Mouse (Mus musculus) yolk sac, embryonic 10.5 days (tissue): ENCODE measurements around the gene Zfand6.

Source experiments
- DNase-seq: peaks from one replicate; pipeline ENCODE4 v3.0.0-alpha.2; 2017; ENCODE audit warnings: low spot score

The Zfand6 gene

DNA sequence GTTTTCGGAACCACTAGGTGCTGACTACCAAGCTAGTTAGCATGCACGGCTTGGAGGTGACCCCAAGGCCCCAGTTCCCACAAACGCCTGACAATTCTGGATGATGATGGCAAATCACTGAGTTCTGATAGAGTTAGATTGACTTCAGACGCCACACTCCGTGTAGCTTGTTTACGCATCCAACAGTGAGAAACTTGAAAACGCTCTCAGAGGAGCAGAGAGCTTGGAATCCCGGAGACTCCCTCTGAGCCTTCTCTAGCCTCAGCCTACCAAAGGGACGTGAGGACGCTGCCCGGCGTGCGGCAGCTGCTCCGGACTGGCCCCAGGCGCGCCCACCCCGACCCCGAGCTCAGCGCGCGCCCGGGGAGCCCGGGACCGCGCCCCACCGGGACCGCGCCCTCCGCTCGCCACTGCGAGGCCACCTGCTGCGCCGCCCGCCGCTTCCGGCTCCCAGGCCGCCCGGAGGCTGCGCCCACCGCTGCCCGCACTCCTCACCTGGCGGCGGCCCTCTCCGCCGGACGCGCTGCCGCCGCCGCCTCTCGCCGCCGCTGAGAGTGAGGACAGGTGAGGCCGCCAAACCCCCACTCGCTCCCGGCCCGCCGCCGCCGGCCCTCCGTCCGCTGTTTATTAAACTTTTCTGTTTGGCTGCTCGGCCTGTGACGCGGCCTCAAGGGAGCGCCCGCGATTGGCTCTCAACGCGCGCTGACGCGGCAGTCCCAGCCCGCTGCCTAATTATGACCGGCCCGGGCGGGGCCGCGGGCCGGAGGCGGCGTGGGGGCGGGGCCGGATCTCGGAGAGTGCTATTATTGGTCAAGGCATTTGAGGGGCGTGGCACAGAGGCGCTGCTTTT lies at the start of gene Zfand6:
Gene Zfand6, minus strand, starts transcription at position 709 of the 850 bp plus-strand sequence.
- peak; percentile 98 for DNase-seq

DNA sequence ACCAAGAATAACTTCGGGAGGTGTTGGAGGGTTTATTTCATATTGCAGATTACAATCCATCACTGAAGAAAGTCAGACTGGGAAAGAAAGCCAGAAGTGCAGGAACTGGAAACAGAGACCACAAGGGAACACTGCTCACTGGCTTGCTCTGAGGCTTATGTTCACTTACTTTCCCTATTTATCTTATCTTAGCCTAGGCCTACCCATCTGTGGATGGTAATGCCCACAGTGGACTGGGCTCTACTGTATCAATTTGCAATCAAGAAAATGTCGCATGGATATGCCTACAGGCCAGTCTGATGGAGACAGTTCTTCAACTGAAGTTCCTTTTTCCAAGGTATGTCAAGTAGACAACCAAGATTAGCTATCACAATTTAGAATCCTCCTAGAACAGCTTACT lies 47.0 kb upstream of the Zfand6 start:
- DNase-seq = no peak

DNA sequence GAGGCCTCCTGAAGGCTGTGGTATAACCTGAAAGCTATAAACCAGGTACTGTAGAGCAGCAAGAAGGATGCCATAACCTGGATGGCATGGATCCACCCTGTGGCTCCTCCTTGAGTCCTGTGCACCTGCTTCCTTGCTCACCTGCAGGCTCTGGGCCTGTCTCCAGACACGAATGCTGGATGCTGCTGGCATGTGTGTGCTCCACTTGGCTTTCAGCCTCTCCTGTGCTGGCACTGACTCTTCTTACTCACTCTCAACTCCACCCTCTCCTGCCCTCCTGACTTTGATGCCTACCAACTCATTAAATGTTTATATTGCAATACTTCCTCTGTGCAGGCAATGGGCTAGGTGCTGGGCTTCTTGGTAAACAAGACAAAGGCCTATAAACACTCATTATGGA lies 43.3 kb upstream of the Zfand6 start:
- no peak for DNase-seq

DNA sequence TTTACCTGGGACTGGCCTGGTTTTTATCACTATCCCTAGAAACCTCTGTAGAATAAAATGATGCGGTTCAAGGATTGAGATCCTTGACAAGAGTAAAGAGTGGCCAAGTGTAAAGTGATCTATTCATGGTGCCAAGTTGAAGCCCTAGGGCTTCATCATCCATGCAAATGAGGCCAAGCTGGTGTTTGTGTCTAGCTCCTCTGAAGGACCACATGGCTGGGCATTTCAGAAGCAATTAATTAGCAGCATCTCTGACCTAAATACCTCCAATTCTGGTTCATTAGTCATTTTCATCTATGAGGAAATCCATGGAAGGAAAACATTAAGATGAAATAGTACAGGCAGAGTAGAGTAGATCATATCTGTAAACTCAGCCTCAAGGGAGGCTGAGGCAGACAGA lies 42.3 kb upstream of the Zfand6 start:
- DNase-seq = no peak

DNA sequence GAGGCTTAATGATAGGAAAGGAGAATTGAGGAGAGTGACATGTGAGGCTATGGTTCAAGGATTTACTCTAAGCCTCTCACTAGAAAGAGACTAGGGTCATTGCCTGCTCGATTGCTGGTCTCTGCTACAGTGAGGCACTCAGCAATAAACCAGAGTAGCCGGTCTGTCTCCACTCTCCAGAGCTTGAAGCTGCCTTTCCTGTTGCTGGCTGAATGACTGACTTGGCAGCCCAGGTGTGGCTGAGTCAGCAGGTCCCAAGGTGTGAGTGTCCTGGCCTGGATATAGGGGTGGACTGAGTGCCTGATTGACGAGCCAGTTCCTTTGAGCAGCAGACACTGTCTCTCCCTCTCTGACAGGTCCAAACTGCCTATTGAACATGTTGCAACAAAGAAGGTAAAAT lies 41.3 kb upstream of the Zfand6 start:
- no peak for DNase-seq

DNA sequence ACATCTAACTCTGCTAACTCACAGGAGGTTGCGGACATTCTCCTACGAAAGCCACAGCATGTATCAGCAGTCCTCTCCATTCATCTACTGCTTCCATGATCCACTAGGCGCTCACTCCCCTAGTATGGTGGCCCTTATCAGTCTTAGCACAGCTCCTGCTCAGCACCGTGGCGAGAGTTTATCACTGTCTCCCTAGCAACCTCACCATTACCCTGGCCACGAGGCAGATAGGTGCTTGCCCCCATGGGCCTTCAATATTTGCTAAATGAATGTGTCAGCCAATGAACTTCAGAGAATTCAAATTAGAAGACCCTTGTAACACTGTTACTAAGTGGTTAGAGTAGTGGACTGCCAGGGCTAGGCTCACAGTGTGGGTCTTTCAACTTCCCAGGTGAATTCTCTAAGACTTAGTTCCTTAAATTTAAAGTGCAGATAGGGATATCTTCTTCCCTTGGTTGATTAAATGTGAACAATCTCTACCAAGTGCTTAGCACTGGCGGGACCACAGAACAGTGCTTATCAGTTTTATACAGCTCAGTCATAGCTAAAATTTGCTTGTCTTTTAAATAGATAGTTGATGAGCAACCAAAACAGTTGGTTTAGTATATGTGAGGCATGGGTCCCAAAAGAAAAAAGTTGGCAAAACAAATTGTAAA lies 33.2 kb upstream of the Zfand6 start:
- DNase-seq = peak; percentile 56

DNA sequence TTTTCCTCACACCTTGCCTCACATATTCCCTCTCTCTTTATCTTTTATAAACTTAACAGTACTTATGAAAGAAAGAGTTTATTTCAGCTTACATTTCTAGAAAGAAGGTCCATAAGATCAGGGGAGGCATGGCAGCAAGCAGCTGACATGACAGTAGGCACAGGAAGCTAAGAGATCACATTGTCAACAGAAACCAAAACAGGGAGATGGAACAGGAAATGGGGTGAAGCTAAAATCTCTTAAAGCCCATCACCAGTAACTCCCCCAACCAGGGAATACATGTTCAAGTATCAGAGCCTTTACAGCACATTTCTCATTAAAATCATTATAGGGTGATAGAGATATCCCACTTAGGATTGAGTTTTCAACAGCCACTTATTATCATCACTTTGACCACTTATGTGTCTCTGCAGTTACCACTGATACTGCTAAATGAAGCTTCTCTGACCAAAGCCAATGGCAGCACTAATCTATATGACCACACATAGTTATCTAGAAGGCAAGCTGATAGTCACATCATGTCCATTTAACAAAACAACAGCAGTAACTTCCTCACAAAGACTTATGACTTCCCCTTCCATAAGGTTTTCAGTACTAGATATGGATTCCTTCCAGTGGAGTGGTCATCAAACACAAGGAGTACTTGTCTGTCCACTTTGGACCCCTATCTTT lies 20.7 kb upstream of the Zfand6 start:
- DNase-seq = no peak

DNA sequence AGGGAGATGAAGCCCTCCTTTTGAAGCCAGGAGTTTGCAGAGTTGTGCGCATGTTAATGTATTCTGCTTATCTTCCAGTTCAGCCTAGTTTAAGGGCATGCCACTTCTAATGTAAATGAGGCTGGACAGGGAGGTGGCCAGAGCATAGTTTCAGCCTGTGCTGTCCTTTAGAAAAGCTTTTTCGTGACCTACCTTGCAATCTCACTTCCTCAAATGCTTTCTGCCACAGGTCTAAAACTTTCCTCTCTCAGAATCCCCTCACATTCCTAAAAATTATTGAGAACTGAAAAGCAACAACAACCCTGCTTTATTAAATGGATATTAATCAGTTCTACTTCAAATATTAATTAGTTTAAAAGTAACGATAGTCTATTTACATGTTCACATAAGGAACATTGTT lies 17.1 kb upstream of the Zfand6 start:
- no peak for DNase-seq

DNA sequence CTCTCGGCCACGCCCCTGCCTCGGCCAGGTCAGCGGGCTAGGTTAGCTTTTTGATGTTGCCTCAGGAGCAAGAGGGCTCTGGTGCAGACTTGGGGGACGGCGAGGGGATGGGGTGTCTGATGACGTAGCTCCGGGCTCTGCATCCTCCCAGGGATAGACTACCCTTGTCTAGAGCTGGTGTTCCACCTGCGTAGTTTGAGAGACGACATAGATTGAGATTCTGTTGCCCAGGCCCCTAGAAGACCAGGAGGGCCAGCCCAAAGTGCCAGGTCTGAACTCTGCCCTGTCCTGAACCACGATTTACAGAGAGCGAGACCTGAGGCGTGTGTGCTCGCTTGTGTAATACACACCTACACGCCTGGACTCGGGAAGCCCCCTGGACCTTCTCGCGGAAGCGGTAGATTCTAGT lies 346 bp upstream of the Zfand6 start:
- DNase-seq = no peak

DNA sequence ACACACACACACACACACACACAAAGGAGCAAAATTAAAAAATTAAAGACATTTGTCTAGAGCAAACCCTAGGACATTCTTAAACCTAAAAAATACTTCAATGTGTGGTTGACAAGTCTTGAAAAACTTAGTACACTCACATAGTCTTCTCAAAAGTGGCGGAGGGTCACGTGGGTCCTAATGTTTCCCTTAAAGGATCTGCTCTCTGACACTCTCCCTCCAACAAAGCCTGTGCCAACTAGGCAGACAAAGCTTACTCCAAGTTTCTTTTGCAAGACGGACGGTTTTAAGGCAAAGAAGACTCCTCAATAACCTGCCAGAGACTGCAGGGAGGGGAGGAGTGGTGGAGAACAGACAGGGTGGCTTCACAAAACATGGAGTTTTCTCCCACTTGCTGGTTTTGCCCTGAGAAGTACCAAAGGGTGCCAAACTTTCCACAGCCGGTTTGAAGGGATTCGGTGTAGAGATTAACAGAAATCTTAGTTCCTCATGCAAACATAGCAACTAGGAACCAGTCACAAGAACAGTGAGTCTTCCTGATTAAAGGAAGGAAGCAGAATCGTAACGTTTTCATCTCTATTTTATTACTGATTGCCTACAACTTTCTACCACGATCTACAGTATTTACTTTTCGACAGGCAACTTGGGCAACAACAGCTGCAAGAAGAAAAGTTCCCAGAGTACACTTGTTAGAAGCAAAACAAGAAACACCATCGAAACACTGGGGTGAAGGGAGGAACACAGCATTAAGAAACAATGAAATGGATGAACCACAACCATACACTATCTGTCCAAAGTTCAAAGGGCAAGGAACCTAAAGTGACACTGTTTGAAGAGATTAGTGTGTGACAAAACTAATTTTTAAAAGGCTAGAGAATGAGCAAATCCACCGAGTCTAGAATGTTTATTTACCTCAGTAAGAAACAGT lies 1.8 kb downstream of the Zfand6 start:
- peak; percentile 26 for DNase-seq

DNA sequence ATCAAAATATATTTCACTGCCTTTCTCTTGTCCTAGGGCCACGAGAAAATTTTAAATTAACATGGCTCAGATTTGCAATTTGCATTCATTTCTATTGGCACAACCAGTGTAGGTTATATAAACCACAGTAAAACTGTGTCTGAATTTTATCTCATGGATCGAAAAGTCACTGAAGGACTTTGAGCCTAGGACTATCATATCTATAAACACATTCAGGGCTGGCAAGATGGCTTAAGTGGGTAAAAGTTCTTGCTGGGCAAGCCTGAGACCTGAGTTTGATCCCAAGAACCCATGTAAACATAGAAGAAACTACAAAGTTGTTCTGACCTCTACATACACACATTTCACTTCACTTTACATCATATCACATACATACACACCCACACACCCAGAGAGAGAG lies 3.4 kb downstream of the Zfand6 start:
- no peak for DNase-seq

DNA sequence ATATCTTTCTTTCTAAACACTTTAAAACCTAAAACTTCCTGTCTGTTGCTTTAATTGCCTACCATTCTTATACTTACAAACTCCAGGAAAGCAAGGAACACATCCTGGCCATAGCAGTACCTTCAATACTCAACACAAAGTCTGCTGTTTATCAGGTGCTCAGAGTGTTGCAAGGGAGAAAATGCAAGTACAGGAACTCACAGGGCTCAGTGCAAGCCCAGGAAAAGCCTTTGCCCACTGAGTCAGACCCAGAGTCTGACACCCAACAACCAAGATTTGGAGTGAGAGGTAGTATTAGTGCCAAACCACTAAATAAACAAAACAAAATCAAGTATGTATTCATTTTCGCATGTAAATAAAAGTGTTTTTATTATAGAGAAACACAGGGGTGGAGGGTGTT lies 5.1 kb downstream of the Zfand6 start:
- no peak for DNase-seq

DNA sequence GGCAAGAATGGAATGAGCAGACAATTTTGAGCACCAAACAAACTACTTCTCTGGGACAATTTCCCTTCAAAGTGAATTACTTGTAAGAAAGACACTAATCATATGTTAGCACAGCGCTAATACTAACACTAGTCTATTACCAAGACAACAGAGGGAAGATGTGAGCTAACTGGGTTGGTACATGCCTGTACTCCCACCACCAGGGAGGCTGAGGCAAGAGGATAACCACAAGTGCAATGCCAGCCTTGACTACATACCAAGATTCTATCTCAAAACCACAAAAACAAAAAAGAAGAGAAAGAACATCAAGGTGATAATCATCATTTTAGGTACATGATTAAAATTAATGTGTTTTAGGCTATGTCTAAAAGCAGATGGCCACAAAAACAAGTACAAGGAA lies 8.2 kb downstream of the Zfand6 start:
- no peak for DNase-seq

DNA sequence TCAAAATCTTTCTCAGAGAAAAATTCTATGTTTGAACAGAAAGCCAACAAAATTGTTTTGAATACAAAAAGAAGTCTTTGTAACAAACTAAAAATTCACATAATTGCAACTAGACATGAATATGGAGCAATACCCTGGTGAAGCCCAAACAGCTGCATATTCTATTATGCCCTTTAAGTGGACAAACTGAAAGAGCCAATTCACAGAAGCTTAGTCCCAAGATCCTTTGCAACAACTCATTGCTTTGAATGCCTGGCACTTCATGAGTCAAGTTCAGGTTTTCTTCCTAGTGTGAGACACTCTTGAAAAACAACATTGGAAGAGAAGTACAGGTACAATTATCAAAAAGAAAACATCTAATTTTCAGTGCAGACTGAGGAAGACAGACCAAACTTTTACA lies 8.8 kb downstream of the Zfand6 start:
- DNase-seq = no peak

DNA sequence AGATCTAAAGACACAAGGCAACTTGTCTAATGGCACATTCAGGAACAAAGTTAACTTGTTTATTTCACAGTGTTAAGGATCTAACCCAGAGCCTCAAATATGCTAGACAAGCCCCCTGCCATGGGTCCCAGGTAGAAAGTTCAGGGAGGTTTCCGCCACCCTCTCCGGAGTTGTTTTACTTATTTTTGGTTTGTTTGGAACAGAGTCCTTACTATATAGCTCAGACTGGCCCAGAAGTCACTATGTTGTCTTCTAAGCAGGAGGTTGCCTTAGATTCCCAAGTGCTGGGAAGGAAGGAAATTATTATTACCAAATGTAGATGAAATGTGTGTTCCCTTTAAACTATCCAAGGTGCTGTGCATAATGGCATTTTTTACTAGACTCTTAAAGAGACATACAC lies 9.7 kb downstream of the Zfand6 start:
- DNase-seq = no peak

DNA sequence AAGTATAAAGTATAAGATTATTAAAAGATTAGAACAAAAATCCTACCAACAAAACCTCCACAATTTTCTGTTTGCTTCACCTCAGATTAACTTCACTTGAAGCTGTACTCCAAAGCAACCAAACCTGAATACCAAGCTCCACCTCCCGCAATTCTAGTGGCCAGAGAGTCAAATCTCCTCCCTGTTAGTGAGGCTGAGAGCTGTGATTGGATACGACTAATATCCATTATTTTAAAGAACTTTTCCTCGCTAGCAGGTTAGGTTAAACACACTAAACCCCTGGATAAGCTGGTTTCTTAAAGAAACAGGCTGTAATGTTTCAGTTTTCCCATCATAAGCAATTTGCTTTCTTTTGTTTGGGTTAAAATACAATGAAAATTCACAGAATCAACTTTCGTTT lies 10.5 kb downstream of the Zfand6 start:
- peak; percentile 67 for DNase-seq

DNA sequence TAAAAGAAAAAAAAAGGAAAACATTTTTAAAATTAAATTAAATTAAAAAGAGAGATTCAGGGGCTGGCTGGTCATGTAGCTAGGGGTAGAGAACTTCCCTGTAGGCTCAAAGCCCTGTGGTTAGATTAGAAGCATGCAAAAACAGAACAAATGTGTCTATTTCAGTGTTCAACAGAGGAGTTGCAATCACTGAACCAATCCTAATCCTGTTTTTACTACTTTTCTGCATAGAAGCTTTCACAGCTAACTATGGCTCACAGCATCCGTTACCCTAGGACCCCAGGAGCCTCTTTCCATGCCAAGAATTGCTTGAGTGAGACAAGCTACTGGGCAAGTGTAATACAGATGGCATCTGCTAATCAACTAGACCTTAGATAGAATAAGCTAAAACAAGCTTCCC lies 16.7 kb downstream of the Zfand6 start:
- DNase-seq = no peak

DNA sequence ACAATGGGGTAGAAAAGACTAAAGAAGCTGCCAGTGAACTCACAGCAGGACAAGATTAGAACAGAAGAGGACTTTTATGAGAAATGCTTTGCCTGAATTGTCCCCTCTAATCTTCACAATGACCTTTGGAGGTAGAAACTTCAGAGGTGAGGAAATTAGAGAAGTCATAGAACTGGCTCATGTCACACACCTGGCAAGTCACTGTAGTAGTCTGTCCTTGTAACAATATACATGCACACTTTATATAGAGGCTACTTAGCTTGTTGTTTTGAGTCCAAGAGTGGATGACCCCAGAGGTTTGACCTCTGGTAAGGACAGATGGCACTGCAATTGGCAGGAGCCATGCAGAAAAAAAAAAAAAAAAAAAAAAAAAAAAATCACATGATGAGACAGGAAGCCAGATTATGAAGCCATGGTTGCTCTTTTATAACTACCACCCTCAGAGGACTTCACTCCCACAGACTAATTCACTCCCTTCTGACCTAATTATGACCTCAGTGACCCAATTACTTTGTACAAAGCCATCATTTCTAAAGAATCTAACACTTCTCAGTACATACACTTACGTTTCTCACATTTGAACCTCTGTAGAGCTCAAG lies 20.1 kb downstream of the Zfand6 start:
- no peak for DNase-seq

DNA sequence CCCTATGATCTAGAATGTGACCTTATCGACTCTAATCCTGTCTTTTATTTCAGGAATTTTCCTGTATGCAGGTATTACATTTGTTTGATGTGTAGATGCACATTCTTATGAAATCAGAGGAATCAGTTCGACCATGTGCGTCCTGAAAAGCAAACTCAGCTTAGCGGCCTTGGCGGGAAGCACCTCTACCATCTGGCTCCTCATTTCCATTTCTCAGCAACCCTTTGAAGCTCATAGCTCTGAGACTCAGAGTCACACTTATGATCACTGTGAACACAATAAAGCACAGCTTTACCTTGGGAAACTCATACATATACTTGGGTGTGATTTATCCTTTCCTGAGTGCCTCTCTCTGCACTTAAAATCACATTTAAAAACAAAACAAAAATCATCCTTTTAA lies 21.8 kb downstream of the Zfand6 start:
- no peak for DNase-seq

DNA sequence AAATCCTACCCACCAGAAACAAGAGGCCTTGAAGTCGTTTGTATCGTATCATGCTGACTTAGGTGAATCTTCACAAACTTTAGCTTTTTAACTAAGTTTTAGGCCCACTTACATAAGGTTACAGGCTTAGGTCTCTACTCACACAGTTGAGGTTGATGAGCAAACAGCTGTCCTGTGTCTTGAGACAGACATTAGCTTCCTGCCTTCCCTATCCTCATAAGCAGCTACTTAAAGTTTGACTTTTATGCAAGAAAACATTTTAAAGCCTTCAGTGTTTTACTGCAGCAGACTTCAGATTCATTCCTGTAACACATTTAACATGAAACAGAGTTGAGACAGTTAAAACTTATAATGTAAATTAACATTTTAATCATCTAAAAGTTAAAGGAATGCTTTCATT lies 37.0 kb downstream of the Zfand6 start:
- no peak for DNase-seq

DNA sequence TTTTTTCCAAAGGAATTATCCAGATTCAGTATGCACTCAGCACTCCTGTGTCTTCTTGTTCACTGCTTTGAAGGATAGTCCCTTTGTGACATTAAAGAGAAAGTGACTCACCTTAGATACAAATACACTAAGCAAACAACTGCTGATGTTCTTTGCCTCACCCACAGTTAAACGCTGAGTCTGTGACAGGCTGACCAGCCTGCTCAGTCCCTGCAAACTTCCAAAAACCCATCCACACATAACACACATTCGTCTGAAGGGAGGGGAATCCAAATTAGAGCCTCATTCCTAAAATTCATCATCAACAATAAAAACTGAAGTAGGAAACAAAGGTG lies 37.8 kb downstream of the Zfand6 start:
- no peak for DNase-seq
